Mouse (Mus musculus) adrenal gland, adult 8-10 months (tissue): ENCODE measurements around the gene Mns1. TPM values are rescaled to one million over a fixed set of nuclear protein-coding genes. Genes with fewer than 3 reads are reported as not detected.
A peak's percentile ranks its signal among the peaks of the same experiment; 100 is the strongest.

Experiments used
- DNase-seq: peaks from one replicate; pipeline ENCODE4 v3.0.0; 2022
- microRNA-seq, 2 experiments: library from miRNA; unstranded; fragments of <30 nt; microRNA quantifications; one replicate each; pipeline ENCODE4 v1.2.0; 2022
- total RNA-seq, 4 experiments: library from RNA; stranded (reverse); gene quantifications; 2 replicates each; pipeline ENCODE4 v1.2.4; 2022

The Mns1 gene
- total RNA-seq, 4 experiments from 2014 or later, result 1.3 to 2.1 (median 2.0) TPM

DNA sequence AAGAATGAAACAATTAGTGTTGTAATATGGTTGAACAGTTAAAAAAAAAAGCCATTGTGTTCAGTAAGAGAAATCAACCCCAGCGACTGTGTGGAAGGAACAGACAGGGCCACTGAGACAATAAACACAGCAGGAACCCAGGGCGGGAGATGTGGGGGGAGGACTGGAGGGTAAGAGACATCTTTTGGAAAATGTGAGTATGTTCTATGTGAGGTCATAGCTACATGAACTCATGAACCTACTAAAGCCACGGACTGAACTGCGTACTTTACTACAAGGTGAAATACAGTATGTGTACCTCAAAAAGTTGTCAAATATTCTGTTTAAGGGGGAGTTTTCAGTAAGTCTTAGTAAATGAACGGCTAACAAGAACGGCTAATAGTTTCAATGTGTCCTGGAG, 39.5 kb downstream of the Mns1 start:
- no peak for DNase-seq

DNA sequence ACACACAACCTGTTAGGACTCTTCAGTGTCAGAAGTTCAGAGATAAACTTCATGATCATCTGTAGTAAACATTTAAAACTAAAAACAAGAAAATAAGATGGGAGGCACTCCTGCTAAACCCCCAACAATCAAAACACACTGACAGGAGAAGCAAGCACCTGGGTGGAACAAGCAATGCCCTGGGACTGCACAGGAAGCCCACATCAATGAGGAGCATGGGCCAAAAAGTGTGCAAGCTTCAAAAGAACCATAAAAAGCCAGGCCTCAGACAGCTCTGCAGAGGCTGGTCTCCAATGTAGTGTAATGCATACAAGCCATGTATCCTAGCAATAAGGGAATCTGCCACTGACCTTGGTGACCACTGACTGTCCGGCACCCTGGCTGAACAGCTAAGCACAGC, 41.5 kb downstream of the Mns1 start:
- no peak for DNase-seq

DNA sequence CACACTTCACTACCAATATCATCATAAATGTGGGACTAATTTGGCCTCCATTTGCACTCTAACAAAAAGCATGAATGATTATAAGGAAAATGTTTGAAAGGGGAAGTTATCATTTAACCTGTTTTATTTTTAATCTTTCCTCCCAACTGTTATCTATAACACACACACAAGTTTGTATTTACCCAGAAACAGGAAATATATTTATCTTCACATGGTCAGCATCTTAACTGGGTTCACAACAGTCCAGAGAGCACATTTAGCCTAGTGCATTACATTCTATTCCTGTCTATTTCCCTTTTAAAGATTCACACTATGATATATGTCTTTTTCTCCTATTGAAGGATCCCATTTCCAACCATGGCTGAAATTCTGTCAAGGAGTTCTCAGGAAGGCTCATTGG, 50.7 kb downstream of the Mns1 start:
- no peak for DNase-seq

DNA sequence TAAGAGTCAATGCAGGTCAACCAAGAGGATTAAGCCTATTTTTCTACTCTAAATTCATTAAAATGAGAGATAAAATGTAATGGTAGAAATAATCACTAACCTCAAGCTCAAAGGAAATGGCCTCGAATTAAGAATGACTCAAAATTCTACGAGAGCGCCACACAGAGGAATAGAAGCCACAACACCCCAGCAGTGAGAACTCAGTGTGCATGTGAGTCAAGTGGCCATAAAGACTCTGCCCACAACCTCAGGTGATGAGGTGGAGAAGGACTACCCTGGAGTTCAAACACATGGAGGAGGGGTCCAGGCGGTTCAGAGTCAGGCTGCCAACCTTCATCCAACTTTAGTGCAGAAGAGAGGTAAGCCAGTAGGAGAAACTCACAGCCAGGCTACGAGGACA, 51.3 kb downstream of the Mns1 start:
- no peak for DNase-seq

DNA sequence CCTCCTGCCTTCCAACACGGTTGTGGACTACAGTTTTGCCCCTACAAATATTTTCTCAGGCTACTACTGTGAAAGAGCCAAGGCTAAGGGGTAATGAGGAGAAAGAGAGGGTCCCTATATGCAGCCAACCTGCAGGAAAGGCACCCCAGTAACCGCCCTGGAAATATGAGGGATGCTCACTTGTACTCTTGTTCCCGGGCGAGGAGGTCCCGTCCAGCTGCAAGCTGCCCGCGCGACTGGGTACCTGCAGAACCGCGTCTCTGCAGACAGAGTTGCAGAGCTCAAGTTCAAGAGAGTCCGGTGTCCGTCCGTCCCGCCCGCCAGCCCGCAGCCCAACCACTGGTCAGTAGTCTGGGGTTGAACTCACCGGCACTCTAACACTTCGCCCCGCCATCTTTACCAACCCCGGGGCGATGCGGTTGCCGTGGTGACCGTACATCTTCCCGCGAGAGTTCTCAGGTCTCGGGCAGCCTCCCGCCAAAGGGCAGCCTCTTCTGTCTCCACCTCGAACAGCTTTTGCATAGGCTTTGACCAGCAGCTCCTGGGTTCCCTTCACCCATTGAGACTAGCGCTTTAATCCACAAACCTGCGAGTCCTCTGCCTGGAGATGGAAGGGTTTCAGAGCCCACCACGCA, 53.9 kb downstream of the Mns1 start:
- peak; percentile 90 for DNase-seq

DNA sequence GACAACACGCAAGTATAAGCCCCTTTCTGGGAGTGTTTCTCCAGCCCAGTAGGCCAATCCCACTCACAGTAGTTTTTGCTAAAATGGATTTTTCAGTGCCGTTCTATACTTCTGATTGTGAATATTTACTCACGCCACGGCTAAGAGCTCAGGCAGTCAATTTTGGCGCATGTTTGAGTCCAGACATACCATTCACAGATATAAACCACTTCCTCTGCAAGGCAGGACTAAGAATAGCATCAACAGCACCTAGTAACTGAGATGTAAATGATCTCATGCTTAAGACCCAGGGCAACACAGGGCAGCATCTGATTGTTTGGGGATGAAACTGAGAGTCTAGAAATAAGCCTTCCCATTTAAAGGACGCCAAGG, 54.4 kb downstream of the Mns1 start, which contains the start of gene Tex9:
TSS of gene Tex9 (minus strand) at position 19 of the 372 bp plus-strand sequence.
- DNase-seq, result no peak

DNA sequence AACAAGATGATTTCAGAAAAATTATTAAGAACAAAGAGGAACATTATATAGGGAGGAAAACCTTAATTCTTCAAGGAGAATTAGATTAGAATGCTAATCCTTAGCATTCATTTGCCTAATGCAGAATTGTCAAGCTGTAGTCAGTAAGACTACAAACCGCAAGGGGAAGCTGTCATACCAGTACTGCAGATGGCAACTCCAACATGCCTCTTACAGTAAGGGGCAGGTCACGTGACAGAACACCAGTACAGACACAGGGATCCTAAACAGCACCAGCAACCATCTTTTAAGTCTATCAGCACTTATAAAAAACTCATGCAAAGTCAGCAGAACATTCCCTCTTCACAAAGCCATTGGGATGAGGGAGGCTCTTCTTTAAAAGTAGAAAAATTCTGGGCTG, 55.7 kb downstream of the Mns1 start:
- no peak for DNase-seq

DNA sequence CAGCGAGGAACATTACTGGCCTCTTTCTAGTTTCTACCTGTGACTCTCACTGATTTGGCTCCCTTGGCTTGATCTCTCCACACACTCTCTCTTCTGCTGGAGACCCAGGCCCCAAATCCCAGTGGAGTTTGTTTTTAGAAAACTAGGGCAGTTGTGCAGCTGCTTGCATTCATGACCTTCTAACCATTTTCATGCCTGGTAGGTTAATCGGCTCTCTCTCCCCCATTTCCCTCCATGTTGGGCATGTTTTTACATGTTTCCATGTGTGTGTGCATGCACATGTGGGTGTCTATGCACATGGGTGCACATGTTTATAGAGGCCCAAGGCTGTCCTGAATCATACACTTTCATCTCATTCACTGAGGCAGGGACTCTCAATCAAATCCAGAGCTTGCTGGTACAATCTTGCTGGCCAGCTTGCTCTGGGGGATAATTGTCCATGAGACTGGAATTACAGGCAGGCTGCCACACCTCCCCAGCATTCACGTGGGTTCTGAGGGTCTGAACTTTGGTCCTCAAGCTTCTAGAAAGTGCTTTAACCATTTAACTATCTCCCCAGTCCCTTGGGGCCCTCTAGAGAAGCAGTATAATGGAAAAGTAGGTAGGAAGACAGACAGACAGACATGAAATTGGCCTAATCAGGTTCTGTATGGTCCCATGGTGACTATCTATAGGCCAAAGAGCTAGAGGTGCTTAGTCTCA, 56.3 kb downstream of the Mns1 start:
- DNase-seq, result no peak

DNA sequence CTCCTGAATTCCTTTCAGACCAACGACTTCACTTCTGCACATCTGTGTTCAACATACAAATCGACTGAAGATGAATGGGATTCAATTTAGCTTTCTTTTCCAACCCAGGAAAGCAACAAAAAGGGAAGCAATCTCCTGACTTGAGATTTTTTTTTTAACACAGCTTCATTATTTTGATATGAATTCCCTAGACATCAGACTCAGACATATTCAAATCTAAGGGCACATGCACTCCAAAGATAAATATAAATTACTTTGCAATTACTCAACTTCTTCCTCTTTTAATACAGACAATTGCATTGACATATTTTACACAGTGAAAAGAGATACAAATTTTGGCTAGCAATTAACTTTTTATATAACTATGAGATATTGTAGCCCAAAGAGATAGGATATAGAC, 58.9 kb downstream of the Mns1 start:
- no peak for DNase-seq

DNA sequence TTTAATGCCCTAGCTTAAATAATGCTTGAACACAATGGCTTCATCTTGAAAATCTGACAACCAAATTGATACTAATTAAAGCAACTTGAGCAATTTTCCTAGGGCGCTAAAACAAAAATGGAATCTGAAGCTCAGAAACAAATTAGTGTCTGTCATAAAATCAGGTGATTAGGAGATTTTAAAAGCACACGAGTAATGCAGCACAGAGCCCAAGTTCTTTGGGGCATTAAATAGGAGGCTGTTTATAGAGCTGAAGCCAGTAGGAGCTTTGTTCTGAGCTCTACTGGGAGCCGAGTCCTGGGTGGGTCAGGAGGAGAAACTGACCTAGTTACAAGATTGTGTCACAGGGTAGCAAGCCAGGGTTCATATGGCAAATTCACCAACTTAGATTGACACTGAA, 59.4 kb downstream of the Mns1 start:
- no peak for DNase-seq

Small RNA genes within 50 kb of the gene (microRNA-seq; reads per million reads assigned to microRNA genes)
- 0 reads per million in 2 experiments for gene Gm28010

Other genes starting within 250 kb of the Mns1 start
- 10 to 100 TPM; 35.3 to 56.6 (median 38.6) TPM for gene Zfp280d, start 163.2 kb upstream of the Mns1 start, total RNA-seq
- 10 to 100 TPM in 2 of 4 experiments, 1 to 10 TPM in 2; 3.9 to 20.1 (median 11.7) TPM for gene Tex9, start 54.2 kb downstream of the Mns1 start, total RNA-seq
- 10 to 100 TPM; 20.0 to 28.9 (median 23.8) TPM for gene Rfx7, start 94.2 kb downstream of the Mns1 start, total RNA-seq
- 100 to 1,000 TPM; 380 to 518 (median 475) TPM for gene Nedd4, start 224.3 kb downstream of the Mns1 start, total RNA-seq